Mouse (Mus musculus): ENCODE measurements at regions not wholly inside any gene's neighbourhood (a gene's known extent, or its start where the extent isn't known, plus 50 kb on each side); places are given as distances from the start of the nearest gene placed in this dataset.
A peak's percentile ranks its signal among the peaks of the same experiment; 100 is the strongest.

DNA sequence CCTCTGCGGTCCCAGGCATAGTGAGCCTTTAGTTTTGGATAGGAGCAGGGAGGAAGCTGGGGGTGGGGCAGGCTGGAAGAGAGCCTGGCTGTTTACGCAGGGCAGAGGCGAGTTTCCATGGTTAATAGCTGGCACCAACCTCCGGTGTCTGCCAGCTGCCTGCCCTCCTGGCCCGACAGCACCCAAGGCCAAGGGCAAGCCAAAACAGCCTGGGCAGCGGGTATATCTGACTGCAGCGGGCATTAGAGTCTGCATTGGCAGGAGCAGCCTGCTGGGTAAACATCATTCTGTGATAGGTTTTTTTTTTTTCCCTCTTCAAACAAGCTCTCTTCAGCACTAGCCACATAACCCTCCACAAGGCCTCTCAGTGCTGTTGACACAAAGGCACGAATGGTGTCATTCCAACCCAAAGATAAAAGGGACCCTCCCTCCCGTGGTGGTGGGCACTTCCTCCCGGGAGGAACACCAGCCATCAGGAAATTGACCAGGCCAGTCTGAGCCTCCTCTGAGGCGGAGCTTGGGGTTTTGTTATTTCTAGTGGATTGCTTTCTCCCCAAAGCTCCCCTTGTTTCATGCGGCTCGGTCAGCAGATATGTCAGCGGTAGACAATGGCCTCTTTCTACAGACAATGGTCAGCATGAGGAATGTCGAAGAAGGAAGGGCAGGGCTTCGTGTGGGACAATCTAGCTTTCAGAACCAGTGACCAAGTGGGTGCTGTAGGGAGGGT, 131.4 kb downstream of the Mycn start:
- Histone ChIP-seq H3K4me3 (ENCODE audit: low read depth, low read length) (no peak overlapping the region), H3K36me3 (ENCODE audit: control insufficient read depth, insufficient read depth, low read length) (no peaks in the 10 kb centered on the region), H3K9me3 (ENCODE audit: control insufficient read depth, low read length) (no peaks in the 10 kb centered on the region), H3K27me3 (ENCODE audit: control insufficient read depth, insufficient read depth, low read length) (no peaks in the 10 kb centered on the region), H3K4me1 (ENCODE audit: control insufficient read depth, insufficient read depth, low read length) (peaks cover 12% of the 10 kb centered on the region; the same call in 1 of the 2 replicates), H3K9ac (ENCODE audit: low read length) (no peak overlapping the region), H3K27ac (replicated peaks; ENCODE audit: low read depth, low read length) (no peak overlapping the region; the same call in 1 of the 2 replicates), H3K4me2 (ENCODE audit: low read depth, severe bottlenecking) (peak overlapping the region; percentile 36; the same call in 1 of the 2 replicates)
- WGBS, result 5% methylated on average over 16 of the region's 16 CpGs
- DNase-seq (ENCODE audit: low spot score) (peak; percentile 64), ATAC-seq (ENCODE audit: insufficient number of reproducible peaks, low FRiP score, low TSS enrichment, low read depth) (no peak)

DNA sequence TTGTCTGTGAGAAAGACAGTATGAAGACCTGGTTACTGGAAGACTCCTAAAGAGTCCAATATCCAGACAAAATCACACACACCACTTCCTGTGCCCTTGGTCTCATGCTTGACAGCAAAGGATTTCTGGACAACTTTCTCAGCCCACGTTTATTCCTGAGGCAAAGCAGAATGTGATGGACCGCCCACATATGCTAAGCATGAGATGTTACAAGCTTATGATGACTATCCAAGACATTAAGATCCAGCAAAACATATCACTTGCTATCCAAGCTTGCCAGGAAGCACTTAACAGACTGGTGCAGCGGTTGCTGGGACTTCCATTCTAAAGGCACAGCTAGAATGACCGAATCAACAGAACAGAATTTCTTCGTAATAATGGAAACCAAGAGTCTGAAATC, 133.6 kb downstream of the Mycn start:
- Histone ChIP-seq H3K4me2 (ENCODE audit: low read depth, severe bottlenecking) (no peak overlapping the region), H3K9me3 (ENCODE audit: control insufficient read depth, low read length) (no peaks in the 10 kb centered on the region), H3K27me3 (ENCODE audit: control insufficient read depth, insufficient read depth, low read length) (no peaks in the 10 kb centered on the region), H3K9ac (ENCODE audit: low read length) (no peak overlapping the region), H3K4me1 (ENCODE audit: control insufficient read depth, insufficient read depth, low read length) (peaks cover 12% of the 10 kb centered on the region; the same call in 1 of the 2 replicates), H3K4me3 (ENCODE audit: low read depth, low read length) (no peak overlapping the region), H3K36me3 (ENCODE audit: control insufficient read depth, insufficient read depth, low read length) (no peaks in the 10 kb centered on the region), H3K27ac (replicated peaks; ENCODE audit: low read depth, low read length) (no peak overlapping the region)
- DNase-seq (ENCODE audit: low spot score) (no peak), ATAC-seq (ENCODE audit: insufficient number of reproducible peaks, low FRiP score, low TSS enrichment, low read depth) (no peak)
- 88% methylated on average over 5 of the region's 5 CpGs for WGBS

DNA sequence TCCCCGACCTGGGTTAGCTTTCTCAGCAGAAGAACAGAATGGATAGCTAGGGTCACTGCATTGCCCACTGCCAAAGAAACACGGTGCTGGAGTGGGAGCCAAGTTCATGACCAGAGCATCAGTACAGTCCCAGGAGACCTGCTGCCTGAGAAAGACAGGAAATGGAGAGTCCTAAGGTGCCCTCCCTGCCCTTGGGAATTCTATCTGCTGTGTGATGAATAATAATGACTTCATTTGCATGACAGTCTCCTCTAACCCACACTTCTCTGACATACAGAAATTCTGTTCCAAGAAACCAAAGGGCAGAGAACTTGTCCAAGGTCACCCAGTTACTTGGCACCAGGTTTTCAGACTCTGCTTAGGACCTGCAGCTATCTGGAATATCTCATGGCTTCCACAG, 138.1 kb downstream of the Mycn start:
- Histone ChIP-seq H3K9ac (ENCODE audit: low read length) (no peak overlapping the region), H3K27ac (replicated peaks; ENCODE audit: low read depth, low read length) (no peak overlapping the region), H3K27me3 (ENCODE audit: control insufficient read depth, insufficient read depth, low read length) (no peaks in the 10 kb centered on the region), H3K36me3 (ENCODE audit: control insufficient read depth, insufficient read depth, low read length) (no peaks in the 10 kb centered on the region), H3K9me3 (ENCODE audit: control insufficient read depth, low read length) (no peaks in the 10 kb centered on the region), H3K4me3 (ENCODE audit: low read depth, low read length) (no peak overlapping the region), H3K4me2 (ENCODE audit: low read depth, severe bottlenecking) (no peak overlapping the region), H3K4me1 (ENCODE audit: control insufficient read depth, insufficient read depth, low read length) (no peaks in the 10 kb centered on the region)
- ATAC-seq (ENCODE audit: insufficient number of reproducible peaks, low FRiP score, low TSS enrichment, low read depth), result no peak
- WGBS, result 56% methylated on average over 2 of the region's 2 CpGs
- no peak for DNase-seq (ENCODE audit: low spot score)

DNA sequence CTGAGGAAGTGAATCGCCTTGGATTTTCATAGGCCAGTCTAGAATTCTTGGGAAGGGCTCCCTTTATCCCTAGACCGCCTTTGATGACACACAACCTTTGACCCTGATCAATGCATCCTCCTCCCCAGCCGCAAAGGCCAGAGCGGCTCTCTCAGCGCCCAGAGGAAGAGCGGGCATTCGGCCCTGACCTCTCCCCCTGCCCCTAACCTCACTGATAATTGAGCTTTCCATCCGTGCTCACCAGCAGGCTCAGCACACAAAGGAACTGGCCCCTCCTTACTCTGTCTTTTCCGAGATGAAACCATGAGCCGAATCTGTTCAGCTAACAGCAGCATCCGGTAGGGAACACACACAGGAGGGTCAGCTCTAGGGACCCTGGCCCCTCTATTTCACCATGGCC, 139.3 kb downstream of the Mycn start:
- Histone ChIP-seq H3K4me1 (ENCODE audit: control insufficient read depth, insufficient read depth, low read length) (no peaks in the 10 kb centered on the region), H3K27me3 (ENCODE audit: control insufficient read depth, insufficient read depth, low read length) (no peaks in the 10 kb centered on the region), H3K27ac (replicated peaks; ENCODE audit: low read depth, low read length) (no peak overlapping the region), H3K4me2 (ENCODE audit: low read depth, severe bottlenecking) (no peak overlapping the region), H3K36me3 (ENCODE audit: control insufficient read depth, insufficient read depth, low read length) (no peaks in the 10 kb centered on the region), H3K4me3 (ENCODE audit: low read depth, low read length) (no peak overlapping the region), H3K9me3 (ENCODE audit: control insufficient read depth, low read length) (no peaks in the 10 kb centered on the region), H3K9ac (ENCODE audit: low read length) (no peak overlapping the region)
- DNase-seq (ENCODE audit: low spot score) (no peak), ATAC-seq (ENCODE audit: insufficient number of reproducible peaks, low FRiP score, low TSS enrichment, low read depth) (no peak)
- 11% methylated on average over 11 of the region's 11 CpGs for WGBS

DNA sequence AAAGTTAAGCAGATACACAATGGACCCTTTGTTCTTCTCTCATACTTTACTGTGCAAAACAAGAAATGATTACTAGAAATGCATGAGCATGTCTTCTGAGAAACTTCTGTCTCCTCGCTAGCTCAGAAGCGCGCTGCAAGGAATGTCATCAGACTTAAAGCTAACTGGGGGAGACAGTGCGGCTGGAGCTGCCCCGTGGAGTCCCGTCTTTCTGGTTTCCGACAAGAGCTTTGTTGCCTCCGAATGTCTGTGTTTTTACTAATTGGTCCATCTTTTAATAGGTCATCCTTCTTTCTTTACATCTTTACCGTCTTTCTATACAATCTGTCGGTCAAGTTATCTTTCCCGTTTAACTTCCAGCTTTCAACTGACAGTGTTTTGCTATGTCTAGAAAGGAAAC, 140.0 kb downstream of the Mycn start:
- no peaks in the 10 kb centered on the region for H3K9me3 ChIP-seq (ENCODE audit: control insufficient read depth, low read length)
- no peaks in the 10 kb centered on the region for H3K4me1 ChIP-seq (ENCODE audit: control insufficient read depth, insufficient read depth, low read length)
- DNase-seq (ENCODE audit: low spot score) (no peak), ATAC-seq (ENCODE audit: insufficient number of reproducible peaks, low FRiP score, low TSS enrichment, low read depth) (no peak)
- H3K9ac ChIP-seq (ENCODE audit: low read length), result no peak overlapping the region
- H3K36me3 ChIP-seq (ENCODE audit: control insufficient read depth, insufficient read depth, low read length), result no peaks in the 10 kb centered on the region
- no peaks in the 10 kb centered on the region for H3K27me3 ChIP-seq (ENCODE audit: control insufficient read depth, insufficient read depth, low read length)
- no peak overlapping the region for H3K4me3 ChIP-seq (ENCODE audit: low read depth, low read length)
- H3K27ac ChIP-seq (replicated peaks; ENCODE audit: low read depth, low read length), result no peak overlapping the region
- 76% methylated on average over 11 of the region's 11 CpGs for WGBS
- H3K4me2 ChIP-seq (ENCODE audit: low read depth, severe bottlenecking), result no peak overlapping the region

DNA sequence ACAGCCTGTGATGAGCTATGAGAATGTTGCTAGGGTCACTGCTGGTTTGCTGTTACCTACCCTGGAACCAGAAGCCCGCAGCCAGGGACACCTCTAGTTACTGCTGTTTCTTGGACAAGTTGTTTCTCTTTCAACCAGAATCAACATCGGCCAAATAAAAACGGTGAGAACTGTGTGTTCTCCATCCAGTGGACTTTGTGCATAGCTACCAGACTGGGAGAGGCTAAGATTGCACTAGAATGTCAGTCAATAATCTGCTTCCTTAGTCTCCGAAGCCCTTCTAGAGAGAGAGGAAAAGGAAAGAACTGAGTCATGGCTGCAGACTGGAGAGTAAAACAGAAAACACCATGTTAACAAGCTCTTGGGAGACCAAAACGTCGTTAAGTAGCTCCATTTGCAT, 141.6 kb downstream of the Mycn start:
- Histone ChIP-seq H3K4me3 (ENCODE audit: low read depth, low read length) (no peak overlapping the region), H3K9me3 (ENCODE audit: control insufficient read depth, low read length) (no peaks in the 10 kb centered on the region), H3K27me3 (ENCODE audit: control insufficient read depth, insufficient read depth, low read length) (no peaks in the 10 kb centered on the region), H3K27ac (replicated peaks; ENCODE audit: low read depth, low read length) (no peak overlapping the region), H3K9ac (ENCODE audit: low read length) (no peak overlapping the region), H3K4me2 (ENCODE audit: low read depth, severe bottlenecking) (no peak overlapping the region), H3K36me3 (ENCODE audit: control insufficient read depth, insufficient read depth, low read length) (no peaks in the 10 kb centered on the region), H3K4me1 (ENCODE audit: control insufficient read depth, insufficient read depth, low read length) (no peaks in the 10 kb centered on the region)
- no peak for ATAC-seq (ENCODE audit: insufficient number of reproducible peaks, low FRiP score, low TSS enrichment, low read depth)
- no peak for DNase-seq (ENCODE audit: low spot score)
- WGBS, result 91% methylated on average over 6 of the region's 6 CpGs

DNA sequence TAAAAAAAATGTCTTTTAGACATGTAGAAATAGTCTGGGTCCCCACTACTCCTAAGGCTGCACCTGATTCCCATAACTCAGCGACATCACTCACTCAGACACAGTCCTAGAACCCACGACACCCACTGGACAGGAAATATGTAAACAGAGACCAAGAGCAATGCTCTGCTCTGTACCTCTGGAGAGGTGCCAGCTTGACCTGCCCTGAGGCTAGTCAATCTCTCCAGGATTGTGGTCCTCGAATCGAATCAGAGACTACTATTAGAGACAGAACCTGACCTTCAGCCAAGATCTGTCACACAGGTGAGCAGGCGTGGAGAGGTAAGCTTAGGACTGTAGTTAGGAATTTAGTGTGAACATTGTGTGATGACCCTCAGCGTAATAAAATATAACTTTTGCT, 152.7 kb downstream of the Mycn start:
- WGBS, result 64% methylated on average over 6 of the region's 6 CpGs
- ATAC-seq (ENCODE audit: insufficient number of reproducible peaks, low FRiP score, low TSS enrichment, low read depth) (no peak), DNase-seq (ENCODE audit: low spot score) (no peak)
- Histone ChIP-seq H3K36me3 (ENCODE audit: control insufficient read depth, insufficient read depth, low read length) (no peaks in the 10 kb centered on the region), H3K27me3 (ENCODE audit: control insufficient read depth, insufficient read depth, low read length) (no peaks in the 10 kb centered on the region), H3K9ac (ENCODE audit: low read length) (no peak overlapping the region), H3K9me3 (ENCODE audit: control insufficient read depth, low read length) (no peaks in the 10 kb centered on the region), H3K27ac (replicated peaks; ENCODE audit: low read depth, low read length) (0 out of 2 replicates have a peak overlapping the region, but pooled peaks have one; percentile 33), H3K4me1 (ENCODE audit: control insufficient read depth, insufficient read depth, low read length) (peaks cover 22% of the 10 kb centered on the region), H3K4me2 (ENCODE audit: low read depth, severe bottlenecking) (no peak overlapping the region), H3K4me3 (ENCODE audit: low read depth, low read length) (no peak overlapping the region)

DNA sequence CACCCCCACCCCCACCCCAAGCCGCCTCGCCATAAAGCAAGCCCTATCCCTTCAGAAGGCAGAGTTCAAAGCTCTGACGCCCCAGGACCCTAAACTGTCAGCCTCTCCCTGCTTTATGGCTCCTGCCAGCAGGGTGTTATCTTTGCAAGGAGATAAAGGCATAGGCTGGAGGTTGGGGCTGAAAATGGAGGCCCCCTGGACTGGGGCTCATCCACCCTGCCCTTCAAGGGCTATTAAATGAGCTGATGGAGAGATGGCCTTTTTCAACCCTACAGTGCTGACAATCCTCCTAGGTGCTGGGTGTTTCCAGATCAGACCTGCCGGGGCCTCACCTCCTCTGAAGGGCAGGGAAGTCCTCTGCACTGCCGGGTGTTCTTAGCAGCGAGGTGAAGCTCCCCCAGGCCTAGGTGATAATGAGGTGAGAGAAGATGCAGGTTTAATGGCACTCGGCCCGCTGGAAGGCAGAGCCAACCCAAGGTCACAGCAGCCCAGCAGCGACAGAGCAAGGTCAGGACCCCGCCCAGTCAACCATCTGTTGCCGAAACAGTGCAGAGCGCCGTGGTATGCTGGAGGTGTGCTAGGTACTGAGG, 153.4 kb downstream of the Mycn start:
- Histone ChIP-seq H3K27ac (replicated peaks; ENCODE audit: low read depth, low read length) (no peak overlapping the region), H3K27me3 (ENCODE audit: control insufficient read depth, insufficient read depth, low read length) (no peaks in the 10 kb centered on the region), H3K4me3 (ENCODE audit: low read depth, low read length) (no peak overlapping the region), H3K9ac (ENCODE audit: low read length) (no peak overlapping the region), H3K9me3 (ENCODE audit: control insufficient read depth, low read length) (no peaks in the 10 kb centered on the region), H3K4me1 (ENCODE audit: control insufficient read depth, insufficient read depth, low read length) (peaks cover 22% of the 10 kb centered on the region), H3K4me2 (ENCODE audit: low read depth, severe bottlenecking) (peak overlapping the region; percentile 48), H3K36me3 (ENCODE audit: control insufficient read depth, insufficient read depth, low read length) (no peaks in the 10 kb centered on the region)
- 4% methylated on average over 13 of the region's 13 CpGs for WGBS
- ATAC-seq (ENCODE audit: insufficient number of reproducible peaks, low FRiP score, low TSS enrichment, low read depth) (peak; percentile 56), DNase-seq (ENCODE audit: low spot score) (peak; percentile 63)

Measured in limb, embryonic 11.5 days (tissue).